Mouse (Mus musculus) T-helper 17 cell (primary cell): ENCODE results near the gene Tmem88.

Experiments used
- in situ Hi-C, 2 experiments: fragments of 300-600 bp; cut with MboI, MseI; formaldehyde crosslinking; loops; 1 replicate in 1 of 2; 2 replicates in 1 of 2; pipeline ENCODE4 v1.15.1; 2025; ENCODE audit warnings: high pct_unique_total_duplicates in 2 of 2

Gene Tmem88

DNA sequence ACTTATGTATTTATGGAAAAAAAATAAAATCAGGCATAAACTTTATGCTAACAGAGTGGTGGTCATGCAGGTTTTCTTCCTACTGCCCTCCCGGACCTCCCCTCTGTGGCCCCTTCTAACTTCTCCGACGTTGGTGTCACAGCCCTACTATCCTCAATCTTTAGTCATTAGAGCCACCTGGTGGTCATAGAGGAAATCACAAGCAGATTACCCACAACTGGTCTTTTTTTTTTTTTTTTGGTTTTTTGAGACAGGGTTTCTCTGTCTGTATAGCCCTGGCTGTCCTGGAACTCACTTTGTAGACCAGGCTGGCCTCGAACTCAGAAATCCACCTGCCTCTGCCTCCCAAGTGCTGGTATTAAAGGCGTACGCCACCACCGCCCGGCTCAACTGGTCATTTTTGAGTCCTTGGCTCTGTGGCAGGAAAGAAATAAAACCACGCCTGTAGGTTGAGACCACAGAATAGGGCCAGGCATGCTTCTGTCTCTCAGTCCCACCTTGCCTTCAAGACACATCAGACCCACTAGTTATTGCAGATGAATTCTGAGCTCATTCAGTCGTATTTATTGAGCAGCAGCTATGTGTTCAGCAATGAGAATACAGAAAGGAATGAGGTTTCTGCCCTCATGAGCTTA is 7.5 kb downstream of the Tmem88 start:
- in situ Hi-C loops: no loop called here

DNA sequence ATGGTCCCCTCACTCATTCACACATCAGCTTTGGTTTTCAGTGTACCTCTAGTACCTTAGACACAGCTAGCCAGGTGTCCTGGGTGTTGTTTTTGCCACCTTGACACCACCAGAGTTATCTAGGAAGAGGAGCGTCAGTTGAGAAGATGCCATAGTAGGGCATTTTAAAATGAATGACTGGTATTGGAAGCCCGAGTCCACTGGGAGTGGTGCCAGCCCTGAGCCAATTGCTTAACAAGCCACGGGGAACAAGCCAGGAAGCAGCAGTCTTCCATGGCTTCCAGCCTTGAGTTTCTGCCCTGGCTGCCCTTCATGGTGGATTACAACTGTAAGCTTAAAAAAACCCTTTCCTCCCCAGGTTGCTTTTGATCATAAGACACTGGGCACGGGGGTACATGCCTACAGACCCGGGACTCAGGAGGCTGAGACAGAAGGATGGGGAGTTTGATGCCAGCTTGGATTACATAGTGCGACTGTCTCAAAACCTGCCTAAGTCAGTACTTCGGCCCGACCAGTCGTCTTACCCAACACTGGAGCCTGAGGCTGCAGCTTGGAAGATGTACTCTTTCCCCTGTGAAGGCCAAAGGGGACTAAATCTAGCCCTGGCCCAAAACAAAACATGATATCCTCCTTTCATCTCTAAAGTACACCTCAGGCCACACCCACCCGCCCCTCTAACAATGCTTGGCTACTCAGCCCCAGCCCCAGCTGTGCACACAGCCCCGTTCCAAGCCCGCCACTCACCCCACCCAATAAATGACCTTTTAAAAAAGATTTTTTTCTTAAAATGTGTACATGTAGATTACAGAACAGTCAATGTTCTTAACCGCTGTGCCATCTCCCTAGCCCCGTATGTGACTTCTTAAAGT is 8.3 kb downstream of the Tmem88 start:
- in situ Hi-C loops: loop anchor here in 1 of 2 experiments (5.0 kb wide), 1 partner anchor 132 kb away; no protein-coding TSS in a partner anchor

DNA sequence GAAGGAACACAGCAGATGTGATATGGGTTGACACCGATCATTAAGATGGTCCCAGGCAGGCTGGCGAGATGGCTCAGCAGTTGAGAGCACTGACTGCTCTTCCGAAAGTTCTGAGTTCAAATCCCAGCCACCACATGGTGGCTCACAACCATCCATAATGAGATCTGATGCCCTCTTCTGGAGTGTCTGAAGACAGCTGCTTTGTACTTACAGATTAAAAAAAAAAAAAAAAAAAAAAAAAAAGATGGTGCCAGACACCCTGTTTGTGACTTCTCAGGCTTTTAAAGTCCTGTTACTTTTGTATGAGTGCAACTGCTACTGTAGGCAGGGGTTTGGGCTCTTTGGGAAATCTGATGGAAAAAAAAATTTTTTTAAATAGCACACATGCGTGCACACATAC is 9.4 kb downstream of the Tmem88 start:
- in situ Hi-C loops: loop anchor here in 1 of 2 experiments (5.0 kb wide), 1 partner anchor 131 kb away; no protein-coding TSS in a partner anchor

DNA sequence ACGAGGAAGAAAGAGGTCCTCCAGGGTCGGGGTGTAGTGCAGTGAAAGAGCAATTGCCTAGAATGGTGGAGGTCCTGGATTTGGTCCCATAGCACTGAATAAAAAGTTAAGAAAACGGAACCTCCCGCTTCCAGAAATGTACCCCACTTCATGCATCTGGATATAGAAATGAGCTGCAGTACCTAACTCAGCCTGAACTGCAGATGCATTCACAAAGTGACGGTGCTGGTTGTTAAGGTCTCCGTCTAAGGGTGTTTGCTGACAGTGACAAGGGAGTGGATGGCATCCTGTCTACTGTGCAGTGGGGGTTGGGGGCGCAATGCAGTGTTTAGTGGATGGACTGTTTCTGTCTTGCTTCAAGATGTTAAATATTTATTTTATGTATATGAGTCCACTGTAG is 11.3 kb downstream of the Tmem88 start:
- in situ Hi-C loops: loop anchor here in 1 of 2 experiments (5.0 kb wide), 1 partner anchor 129 kb away; no protein-coding TSS in a partner anchor

DNA sequence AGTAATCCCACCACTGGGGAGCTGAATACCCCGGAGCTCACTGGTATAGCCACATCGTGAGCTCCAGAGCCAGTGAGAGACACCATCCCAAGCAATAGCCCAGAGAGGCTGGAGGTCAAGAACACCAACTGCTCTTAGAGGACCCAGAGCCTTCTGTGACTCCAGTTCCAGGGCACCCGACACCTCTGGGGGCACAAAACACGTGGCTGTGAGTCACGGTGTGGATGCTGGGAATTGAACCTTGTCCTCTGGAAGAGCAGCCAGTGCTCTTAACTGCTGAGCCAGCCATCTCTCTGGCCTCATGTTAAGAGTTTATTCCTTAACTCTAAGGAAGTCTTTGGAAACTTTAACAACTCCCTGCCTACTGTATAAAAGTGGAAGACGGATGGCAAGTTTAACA is 13.1 kb downstream of the Tmem88 start:
- in situ Hi-C loops: loop anchor here (5.0 kb wide), 2 partner anchors 128 to 203 kb away; no protein-coding TSS in a partner anchor

DNA sequence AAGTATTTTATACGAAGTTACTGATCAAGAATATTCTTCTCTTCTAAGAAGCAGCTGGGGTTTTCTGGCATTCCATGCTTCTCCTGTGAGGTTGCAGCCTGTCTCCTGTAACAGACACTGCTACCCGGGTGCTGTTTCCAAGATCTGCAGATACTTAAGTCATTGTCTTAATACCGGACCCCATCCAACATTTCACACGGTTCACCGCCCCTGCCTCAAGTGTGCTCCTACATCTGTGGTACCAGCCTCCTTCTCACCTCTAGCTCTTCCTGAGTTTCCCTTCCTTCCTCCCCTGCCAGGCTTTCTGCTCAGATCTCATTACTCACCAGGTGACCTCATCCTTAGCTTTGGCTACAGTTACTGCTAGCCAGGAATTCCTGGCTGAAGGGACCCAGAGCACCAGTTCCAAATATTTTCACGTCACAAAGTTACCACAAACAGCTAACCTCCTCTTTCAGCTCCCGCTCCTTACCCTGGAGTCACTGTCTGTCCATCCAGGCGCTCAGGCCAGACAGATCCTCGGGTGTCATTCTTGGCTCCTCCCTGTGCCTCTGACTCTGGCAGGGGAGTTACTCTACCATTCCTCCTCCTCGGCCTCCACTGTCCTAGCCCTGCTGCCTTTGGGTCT is 15.4 kb downstream of the Tmem88 start:
- in situ Hi-C loops: loop anchor here in 1 of 2 experiments (5.0 kb wide), 2 partner anchors 125 to 200 kb away; no protein-coding TSS in a partner anchor

DNA sequence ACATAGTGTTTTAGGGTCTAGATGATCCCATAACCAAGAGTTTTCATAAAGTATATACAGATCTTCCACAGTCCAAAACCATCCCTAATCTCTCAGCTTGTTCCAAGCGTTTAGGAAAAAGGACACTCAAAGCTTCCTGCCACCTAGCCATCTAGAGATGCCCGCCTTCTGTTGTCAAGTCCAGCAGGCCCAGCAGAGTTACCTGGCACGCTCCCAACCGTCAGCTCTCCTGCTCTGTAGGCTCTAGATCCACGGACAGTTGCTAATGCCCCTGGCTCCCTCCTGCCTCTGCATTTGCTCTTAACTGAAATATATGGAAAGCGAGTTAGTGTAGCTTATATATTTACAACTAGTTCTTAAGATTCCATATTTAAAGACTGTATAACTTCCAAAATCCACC is 16.7 kb downstream of the Tmem88 start:
- in situ Hi-C loops: loop anchor here in 1 of 2 experiments (5.0 kb wide), 2 partner anchors 124 to 199 kb away; no protein-coding TSS in a partner anchor

DNA sequence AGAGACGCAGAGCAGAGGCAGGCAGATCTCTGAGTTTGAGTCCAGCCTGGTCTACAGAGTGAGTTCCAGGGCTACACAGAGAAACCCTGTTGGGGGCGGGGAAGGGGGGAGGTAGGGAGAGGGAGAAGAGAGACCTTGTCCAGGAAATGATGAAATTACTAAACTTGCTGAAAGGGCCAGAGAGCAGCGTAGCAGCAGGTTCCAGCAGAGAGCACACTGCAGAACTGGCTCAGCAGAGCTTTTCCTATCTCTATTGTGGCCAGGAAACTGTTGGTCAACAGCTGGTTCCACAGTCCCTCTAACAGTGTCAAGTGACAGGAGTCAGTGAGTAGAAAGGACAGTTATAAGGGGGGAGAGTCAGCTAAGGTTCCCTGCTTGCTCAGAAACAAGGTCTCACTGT is 18.4 kb downstream of the Tmem88 start:
- in situ Hi-C loops: no loop called here

DNA sequence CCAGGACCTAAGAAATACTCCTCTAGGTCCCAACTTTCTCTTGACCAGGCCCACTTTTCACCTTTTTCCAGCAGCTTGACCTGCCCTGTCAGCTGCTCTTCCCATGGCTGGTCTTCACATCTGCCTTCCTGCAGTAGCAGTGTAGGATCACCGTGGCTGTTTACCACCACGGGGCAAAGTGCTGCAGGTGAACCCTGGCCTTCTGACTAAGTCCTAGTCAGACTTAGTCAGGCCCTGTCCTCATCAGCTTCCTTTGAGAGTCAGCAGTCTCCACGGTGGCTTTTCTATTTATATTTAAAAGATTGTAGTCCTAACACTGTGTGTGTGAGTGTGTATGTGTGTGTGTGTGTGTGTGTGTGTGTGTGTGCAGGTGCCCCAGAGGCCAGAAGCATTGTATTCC is 20.3 kb downstream of the Tmem88 start:
- in situ Hi-C loops: no loop called here

DNA sequence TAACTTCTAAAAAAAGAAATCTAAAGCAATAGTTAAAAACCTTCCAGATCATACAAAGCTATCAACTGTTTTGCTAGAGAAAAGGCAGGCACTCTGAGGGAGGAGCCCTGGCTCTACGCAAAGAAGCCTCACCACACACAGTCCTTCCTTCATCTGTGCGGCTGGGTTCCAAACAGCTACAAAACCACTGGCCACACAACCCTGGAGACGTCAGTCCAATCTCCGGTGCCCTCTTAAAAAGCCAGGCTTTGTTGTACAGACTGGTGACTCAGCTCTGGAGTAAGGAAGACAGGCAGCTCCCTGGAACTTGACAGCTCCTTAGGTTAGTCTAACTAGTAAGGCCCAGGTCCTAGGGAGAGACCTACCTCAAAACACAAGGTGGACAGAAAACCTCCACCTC is 22.4 kb downstream of the Tmem88 start:
- in situ Hi-C loops: no loop called here

DNA sequence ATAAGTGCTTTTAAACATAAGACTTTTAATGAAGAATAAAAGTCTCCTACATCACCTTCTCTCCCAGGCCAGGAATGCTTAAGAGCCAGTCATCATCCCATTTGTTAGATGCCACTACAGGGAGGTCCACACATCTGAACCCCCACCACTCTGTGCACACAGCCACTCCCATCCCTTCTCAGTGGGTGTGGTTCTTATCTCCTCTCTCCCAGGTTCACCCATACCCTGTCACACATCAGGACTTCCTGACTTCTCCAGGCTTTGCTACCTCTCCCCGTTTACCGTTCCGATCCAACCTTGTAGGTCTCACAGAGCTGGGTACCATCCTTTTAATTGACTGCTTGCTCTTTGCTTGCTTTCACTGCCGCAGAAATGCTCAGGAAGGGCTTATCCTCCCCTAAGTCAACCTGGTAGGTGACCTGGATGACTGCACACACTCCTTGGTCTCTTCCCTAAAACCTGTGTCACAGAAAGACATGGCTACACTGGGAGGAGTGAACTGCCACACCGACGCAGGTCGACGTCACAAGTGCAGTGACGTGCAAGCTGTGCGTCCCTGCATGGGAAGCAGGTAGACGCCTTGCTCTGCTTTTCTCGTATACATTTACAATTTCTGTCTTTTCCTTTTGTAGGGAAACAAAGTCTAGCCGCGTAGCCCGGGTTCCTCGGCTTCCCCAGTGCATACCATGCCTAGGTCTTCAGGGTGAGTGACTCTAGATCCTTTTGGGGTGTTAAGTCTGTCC is 24.6 kb downstream of the Tmem88 start:
- in situ Hi-C loops: no loop called here

DNA sequence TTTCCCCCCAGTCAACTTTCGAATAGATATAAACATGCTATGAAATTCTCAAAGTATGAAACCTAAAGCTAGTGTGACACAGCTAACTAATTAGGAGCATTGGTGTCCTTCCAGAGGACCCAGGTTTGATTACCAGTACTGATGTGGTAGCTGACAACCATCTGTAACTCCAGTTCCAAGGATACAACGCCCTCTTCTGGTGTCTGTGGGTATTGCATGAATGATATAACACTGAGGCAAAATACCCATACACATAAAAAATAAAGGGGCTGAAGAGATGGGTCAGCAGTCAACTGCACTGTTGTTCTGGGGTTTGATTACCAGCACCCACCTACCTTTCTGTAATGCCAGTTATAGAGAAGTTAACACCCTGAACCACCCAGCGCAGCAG is 25.3 kb downstream of the Tmem88 start:
- in situ Hi-C loops: no loop called here

DNA sequence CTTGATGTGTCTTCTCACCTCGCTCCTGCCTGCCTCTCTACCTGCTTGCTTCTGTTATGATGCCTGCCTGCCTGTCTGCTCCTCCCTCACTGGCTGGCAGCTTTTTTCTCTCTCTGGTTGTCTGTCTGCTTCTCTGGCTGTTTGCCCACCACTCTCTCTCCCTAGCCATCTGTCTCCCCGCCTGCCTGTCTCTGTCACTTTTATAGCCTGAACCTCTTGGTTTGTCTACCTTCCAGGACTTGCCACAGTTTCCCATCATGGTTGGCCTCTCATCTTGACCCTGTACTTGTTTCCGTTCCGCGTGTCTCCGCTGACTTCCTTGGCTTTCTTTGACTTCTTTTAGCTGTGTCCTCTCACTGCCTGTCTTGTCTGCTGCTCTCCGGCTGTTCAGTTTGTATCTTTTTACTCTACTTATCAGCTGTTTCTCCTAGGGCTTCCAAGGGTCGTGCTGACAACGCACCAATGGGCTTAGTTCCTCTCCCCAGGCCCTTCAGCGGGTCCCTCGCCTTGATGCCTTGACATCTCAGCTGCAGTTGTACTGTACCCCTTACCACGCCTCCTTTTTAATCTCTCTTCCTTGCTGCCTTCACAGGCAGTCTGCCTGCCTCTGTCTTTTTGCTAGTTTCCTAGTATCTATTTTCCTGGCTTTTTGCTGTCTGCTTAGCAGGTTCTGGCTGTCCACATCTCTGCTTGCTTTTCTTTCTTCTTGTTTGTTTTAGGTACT is 25.8 kb downstream of the Tmem88 start:
- in situ Hi-C loops: no loop called here

DNA sequence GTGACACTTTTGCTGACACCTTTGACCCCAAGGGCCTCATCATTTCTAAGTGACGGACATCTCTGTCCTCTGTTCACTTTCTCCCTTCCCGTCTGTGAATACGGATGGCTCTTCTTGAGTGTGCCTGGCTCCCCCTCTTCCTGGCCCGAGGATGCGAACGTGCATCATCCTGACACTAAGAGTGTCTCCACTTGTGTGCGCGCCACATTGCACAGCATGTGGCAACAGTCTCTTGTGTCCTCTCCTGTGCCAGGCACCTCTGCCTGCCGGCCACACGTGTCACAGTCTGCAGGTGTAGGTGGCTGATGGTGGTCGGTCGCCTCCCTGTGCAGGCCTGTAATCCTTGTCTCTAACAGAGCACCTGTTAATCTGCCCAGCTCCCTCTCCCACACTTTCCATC is 26.4 kb downstream of the Tmem88 start:
- in situ Hi-C loops: no loop called here

DNA sequence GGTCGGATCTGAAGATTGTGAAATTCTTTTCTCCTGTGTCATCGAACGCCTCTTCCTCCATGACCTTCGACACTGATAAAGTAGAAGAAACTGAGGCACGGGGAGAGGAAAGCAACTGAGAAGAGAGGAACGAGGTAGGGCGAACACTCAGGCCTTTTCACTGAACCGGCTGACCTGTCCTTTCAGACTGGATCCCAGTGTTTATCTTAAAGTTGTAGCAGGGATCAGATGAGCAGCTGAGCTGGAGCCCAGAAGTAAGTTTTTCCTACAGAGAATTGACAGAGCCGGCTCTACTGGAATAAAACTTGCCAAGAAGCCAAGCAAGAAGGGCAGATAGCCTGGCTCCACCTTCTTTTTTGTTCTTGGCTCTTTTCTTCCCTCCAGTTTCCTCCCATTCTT is 27.2 kb downstream of the Tmem88 start:
- in situ Hi-C loops: no loop called here

DNA sequence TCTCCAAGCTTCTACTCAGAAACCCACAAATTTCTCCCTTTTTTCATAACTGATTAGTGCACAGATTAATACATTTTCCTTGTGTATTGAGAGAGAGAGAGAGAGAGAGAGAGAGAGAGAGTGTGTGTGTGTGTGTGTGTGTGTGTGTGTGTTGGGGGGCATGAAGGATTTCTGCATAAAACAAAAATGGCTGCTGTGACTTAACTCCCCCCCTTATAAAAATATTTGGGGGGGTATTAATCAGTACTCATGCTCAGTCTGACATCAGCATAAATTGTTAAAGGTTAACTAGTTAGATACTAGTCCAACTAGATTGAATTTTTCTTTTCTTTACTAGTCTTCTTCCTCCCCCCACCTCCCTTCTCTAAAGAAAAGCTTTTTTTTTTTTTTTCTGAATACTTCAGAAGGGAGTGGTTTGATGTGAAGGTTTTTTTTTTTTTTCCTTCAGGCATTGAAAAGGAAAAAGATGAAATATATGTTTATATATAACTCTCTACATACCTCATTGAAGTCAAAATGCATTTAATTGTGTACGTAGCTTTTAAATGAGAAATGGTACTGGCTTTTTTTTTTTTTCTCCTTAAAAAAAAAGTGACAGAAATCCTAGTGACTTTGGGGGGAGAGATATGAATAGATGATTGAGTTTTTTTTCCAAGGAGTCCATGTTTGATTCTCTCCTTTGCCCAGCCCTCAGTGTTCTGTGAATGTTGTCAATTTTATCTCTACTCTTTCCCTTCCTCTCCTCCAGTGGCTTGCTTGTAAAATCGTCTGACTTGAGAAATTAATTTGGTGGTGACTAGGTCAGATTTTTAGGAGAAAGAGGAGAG is 27.8 kb downstream of the Tmem88 start:
- in situ Hi-C loops: no loop called here

DNA sequence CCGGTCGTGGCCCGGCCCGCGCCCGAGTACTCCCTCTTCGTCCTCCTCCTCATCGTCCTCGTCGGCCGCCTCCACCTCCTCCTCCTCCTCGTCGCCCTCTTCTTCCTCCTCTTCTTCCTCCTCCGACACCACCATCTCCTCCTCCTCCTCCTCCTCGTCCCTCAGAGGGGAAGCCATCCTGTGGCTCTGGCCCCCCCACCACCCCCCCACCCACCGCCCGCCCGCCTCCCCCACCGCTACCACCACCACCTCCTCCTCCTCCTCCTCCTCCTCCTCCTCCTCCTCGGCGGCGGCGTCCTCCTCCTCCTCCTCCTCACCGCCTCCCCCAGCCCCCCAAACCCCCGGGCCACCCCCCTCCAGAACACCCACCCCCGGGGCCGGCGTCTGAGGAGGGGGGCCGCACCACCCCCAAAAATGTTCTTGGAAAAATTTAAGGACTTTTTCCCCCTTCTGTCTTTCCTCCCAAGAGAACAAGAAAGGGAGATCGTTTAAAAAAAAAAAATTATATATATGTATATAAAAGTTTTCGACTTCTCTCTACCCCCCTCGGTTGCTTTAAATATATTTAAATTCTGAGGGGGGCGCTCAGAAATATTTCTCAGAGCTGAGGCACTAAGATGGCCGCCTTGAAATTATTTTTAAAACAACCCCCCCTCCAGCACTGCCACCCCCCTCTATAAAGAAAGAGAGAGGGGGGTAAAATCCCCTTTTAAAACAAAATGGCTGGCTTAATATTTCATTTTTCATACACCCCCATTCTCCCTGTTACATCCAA is 28.6 kb downstream of the Tmem88 start, which contains the start of gene Chd3:
Gene Chd3, minus strand, starts transcription at position 192 of the 775 bp plus-strand sequence.
- in situ Hi-C loops: no loop called here

DNA sequence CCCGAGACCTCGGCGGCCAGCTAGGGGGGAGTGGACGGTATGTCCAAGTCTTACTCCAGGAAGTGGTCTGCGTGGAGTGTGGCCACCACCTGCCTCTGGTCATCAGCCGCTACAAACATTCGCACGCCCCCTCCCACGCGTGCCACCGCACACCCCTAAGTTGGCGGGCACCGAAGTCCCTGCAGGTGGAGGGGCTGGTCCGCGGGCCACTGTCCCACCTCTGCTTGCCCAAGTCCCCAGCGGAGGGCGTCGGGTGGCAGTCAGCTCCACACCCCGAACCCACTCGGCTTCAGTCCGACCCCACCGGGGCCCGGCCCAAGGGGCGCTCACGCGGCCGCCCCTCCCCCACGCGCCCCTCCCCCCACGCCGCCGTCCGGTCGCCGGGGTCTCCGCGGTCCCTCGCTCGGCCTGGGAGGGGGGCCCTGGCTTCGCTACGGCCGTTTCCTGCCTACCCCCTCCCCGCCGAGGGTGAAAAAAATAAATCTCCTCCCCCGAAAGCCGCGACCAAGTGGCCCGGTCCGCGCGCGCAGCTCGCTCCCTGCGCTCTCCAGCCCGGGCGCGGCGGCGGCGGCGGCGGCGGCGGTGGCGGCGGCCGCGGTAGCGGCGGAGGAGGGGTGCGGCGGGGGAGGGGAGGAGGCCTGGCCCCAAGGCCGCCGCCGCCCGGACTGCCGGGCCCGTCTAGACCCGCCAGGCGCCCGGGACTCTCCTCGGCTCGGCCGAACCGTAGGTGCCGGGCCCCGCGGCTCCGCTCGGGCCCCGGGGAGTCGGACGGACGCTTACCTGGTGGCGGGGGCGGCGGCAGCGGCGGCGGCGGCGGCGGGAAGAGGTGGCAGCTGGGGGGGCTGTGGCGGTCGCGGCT is 29.4 kb downstream of the Tmem88 start:
- in situ Hi-C loops: no loop called here
